Mouse (Mus musculus): ENCODE measurements at regions not wholly inside any gene's neighbourhood (a gene's known extent, or its start where the extent isn't known, plus 50 kb on each side); places are given as distances from the start of the nearest gene placed in this dataset.

DNA sequence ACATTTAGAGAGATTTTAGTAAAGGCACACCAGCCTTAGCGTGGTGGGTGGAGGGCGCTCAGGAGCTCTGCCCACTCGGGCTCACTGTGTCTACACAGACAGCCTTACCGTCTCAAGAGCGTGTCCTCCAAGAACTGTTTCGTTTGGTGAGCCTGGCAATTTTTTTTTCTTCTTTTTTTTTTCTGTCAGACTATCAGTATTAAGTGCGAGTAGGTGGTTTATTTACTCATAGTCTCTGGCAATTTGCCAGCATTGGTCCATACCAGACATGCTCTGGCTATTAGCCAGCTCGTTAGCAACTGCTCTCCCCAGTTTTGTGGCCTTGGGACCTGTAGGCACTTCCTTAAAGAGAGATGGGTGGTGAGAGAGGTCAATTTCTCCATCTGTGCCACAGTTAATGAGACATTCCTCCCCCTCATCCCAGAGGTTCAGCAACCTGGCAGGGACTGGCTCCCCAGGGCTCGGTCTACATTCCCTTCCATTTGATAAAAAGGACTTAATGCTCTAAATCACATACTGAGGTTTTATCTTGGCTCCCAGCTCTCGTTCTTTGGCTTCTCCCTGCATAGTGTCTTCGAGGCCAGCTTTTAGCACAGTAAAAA lies 192.9 kb upstream of the Hs6st1 start:
- Histone ChIP-seq H3K4me2 (replicated peaks; ENCODE audit: low read depth) (no peak overlapping the region), H3K36me3 (ENCODE audit: control insufficient read depth, insufficient read depth, low read length) (no peaks in the 10 kb centered on the region), H3K9me3 (ENCODE audit: control insufficient read depth, low read length) (no peaks in the 10 kb centered on the region), H3K27me3 (ENCODE audit: control insufficient read depth, insufficient read depth, low read length) (no peaks in the 10 kb centered on the region), H3K4me1 (replicated peaks; ENCODE audit: control insufficient read depth, insufficient read depth) (peaks cover 2% of the 10 kb centered on the region; the same call in 1 of the 2 replicates), H3K27ac (replicated peaks) (no peak overlapping the region), H3K9ac (ENCODE audit: low read length) (no peak overlapping the region), H3K4me3 (ENCODE audit: low read depth, low read length) (no peak overlapping the region)
- TF ChIP-seq CTCF (IDR thresholded peaks at IDR 0.05; ENCODE audit: low read depth) (no peak), EP300 (optimal IDR thresholded peaks at IDR 0.05) (no peak)
- ATAC-seq (ENCODE audit: low FRiP score, low TSS enrichment): peak; percentile 35
- peak; percentile 47 for DNase-seq (ENCODE audit: low spot score)
- WGBS: 25% methylated on average over 11 of the region's 11 CpGs

DNA sequence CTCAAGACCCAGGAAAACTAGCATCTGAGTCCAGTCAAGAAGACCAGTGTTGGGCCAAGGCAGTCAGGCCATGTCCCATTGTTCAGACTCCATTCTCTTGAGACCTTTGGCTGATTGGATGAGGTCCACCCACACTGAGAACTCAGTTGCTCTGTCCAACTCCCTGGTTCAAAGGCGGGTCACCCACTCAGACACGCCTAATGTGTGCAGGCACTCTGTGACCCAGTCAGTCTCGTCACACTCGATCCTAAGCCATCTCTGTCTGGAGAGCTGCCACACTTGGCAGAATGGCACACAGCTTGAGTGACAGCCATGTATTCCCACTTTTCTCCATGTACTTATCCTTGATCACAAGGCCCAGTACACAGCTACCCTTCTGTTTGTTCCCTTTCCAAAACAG lies 189.8 kb upstream of the Hs6st1 start:
- Histone ChIP-seq H3K4me3 (ENCODE audit: low read depth, low read length) (no peak overlapping the region), H3K4me1 (replicated peaks; ENCODE audit: control insufficient read depth, insufficient read depth) (peaks cover 2% of the 10 kb centered on the region; the same call in 1 of the 2 replicates), H3K9me3 (ENCODE audit: control insufficient read depth, low read length) (no peaks in the 10 kb centered on the region), H3K27me3 (ENCODE audit: control insufficient read depth, insufficient read depth, low read length) (no peaks in the 10 kb centered on the region), H3K9ac (ENCODE audit: low read length) (no peak overlapping the region), H3K36me3 (ENCODE audit: control insufficient read depth, insufficient read depth, low read length) (no peaks in the 10 kb centered on the region), H3K27ac (replicated peaks) (no peak overlapping the region), H3K4me2 (replicated peaks; ENCODE audit: low read depth) (no peak overlapping the region)
- TF ChIP-seq EP300 (optimal IDR thresholded peaks at IDR 0.05) (no peak), CTCF (IDR thresholded peaks at IDR 0.05; ENCODE audit: low read depth) (no peak)
- DNase-seq (ENCODE audit: low spot score) (no peak), ATAC-seq (ENCODE audit: low FRiP score, low TSS enrichment) (no peak)
- WGBS: 70% methylated on average over 4 of the region's 4 CpGs

DNA sequence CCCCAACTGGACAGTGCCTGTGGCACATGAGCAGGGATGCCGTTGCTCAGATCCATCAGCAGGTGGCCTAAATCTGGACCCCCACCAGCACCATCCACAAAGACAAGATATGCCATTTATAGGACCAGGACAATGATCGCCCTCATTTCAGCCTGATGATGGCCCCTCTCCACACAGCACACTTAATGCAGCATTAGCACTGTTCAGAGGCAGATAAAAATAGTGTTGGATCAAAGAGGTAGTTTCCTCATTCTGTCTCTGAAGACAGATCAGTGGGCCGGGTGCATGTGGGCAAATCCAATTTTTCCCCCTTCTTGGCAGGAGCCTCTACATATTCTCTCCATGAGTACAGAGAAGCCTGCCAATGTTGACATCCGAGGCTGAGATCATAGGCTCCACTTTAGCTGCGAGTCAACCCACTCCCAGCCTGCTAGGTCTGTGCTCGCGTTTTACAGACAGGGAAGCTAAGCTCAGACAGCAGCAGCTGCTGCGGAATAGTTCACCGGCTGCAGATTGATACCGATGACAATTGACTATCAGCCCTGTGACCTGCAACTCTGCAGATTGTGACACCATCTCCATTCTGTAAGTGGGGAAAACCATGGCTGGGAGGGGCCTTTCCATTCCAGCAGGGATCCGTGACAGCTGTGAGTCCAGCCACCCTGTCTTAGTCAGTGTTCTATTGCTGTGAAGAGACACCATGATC lies 188.7 kb upstream of the Hs6st1 start:
- Histone ChIP-seq H3K27me3 (ENCODE audit: control insufficient read depth, insufficient read depth, low read length) (no peaks in the 10 kb centered on the region), H3K27ac (replicated peaks) (0 out of 2 replicates have a peak overlapping the region, but pooled peaks have one; percentile 13), H3K9me3 (ENCODE audit: control insufficient read depth, low read length) (no peaks in the 10 kb centered on the region), H3K4me2 (replicated peaks; ENCODE audit: low read depth) (no peak overlapping the region), H3K4me1 (replicated peaks; ENCODE audit: control insufficient read depth, insufficient read depth) (peaks cover 2% of the 10 kb centered on the region; the same call in 1 of the 2 replicates), H3K36me3 (ENCODE audit: control insufficient read depth, insufficient read depth, low read length) (no peaks in the 10 kb centered on the region), H3K4me3 (ENCODE audit: low read depth, low read length) (no peak overlapping the region), H3K9ac (ENCODE audit: low read length) (no peak overlapping the region)
- ATAC-seq (ENCODE audit: low FRiP score, low TSS enrichment) (peak; percentile 84; the same call in 1 of the 2 replicates), DNase-seq (ENCODE audit: low spot score) (peak; percentile 37)
- TF ChIP-seq EP300 (optimal IDR thresholded peaks at IDR 0.05) (no peak), CTCF (IDR thresholded peaks at IDR 0.05; ENCODE audit: low read depth) (peak; percentile 52)
- 43% methylated on average over 11 of the region's 11 CpGs for WGBS

- H3K4me2 ChIP-seq (replicated peaks; ENCODE audit: low read depth): no peak overlapping the region
- H3K4me3 ChIP-seq (ENCODE audit: low read depth, low read length): no peak overlapping the region
- H3K36me3 ChIP-seq (ENCODE audit: control insufficient read depth, insufficient read depth, low read length): no peaks in the 10 kb centered on the region
- no peaks in the 10 kb centered on the region for H3K9me3 ChIP-seq (ENCODE audit: control insufficient read depth, low read length)
- H3K27me3 ChIP-seq (ENCODE audit: control insufficient read depth, insufficient read depth, low read length): no peaks in the 10 kb centered on the region
- TF ChIP-seq CTCF (IDR thresholded peaks at IDR 0.05; ENCODE audit: low read depth) (no peak), EP300 (optimal IDR thresholded peaks at IDR 0.05) (no peak)
- H3K9ac ChIP-seq (ENCODE audit: low read length): no peak overlapping the region
- no peak overlapping the region for H3K27ac ChIP-seq (replicated peaks)
- WGBS: 81% methylated on average over 6 of the region's 6 CpGs
- ATAC-seq (ENCODE audit: low FRiP score, low TSS enrichment): no peak
- H3K4me1 ChIP-seq (replicated peaks; ENCODE audit: control insufficient read depth, insufficient read depth): no peaks in the 10 kb centered on the region; the same call in 1 of the 2 replicates
- DNase-seq (ENCODE audit: low spot score): no peak
Measured at GRCm38 (mm10) chr1:35880562-35881265, 187.5 kb upstream of the Hs6st1 start.

GRCm38 (mm10) chr1:35881521-35881920 lies 186.7 kb upstream of the Hs6st1 start:
- Histone ChIP-seq H3K4me2 (replicated peaks; ENCODE audit: low read depth) (no peak overlapping the region), H3K4me1 (replicated peaks; ENCODE audit: control insufficient read depth, insufficient read depth) (no peaks in the 10 kb centered on the region), H3K9me3 (ENCODE audit: control insufficient read depth, low read length) (no peaks in the 10 kb centered on the region), H3K27me3 (ENCODE audit: control insufficient read depth, insufficient read depth, low read length) (no peaks in the 10 kb centered on the region), H3K4me3 (ENCODE audit: low read depth, low read length) (no peak overlapping the region), H3K27ac (replicated peaks) (no peak overlapping the region), H3K36me3 (ENCODE audit: control insufficient read depth, insufficient read depth, low read length) (no peaks in the 10 kb centered on the region), H3K9ac (ENCODE audit: low read length) (no peak overlapping the region)
- no peak for ATAC-seq (ENCODE audit: low FRiP score, low TSS enrichment)
- TF ChIP-seq CTCF (IDR thresholded peaks at IDR 0.05; ENCODE audit: low read depth): no peak
- TF ChIP-seq EP300 (optimal IDR thresholded peaks at IDR 0.05): no peak
- no peak for DNase-seq (ENCODE audit: low spot score)
- 71% methylated on average over 4 of the region's 4 CpGs for WGBS

Measured in stomach, postnatal 0 days (tissue).